In genomic region chr9:123187589-123187988, GRCm38 (mm10) we compare ENCODE assay signal across 28 mouse cellular contexts. TPM values are rescaled to one million over a fixed set of nuclear protein-coding genes. Genes with fewer than 3 reads are reported as not detected.
DNase-seq lines count a peak whose midpoint lies in the region; ATAC-seq and TF ChIP-seq lines count a peak whose summit lies in the region.
"Had no signal": no experiment of that assay in that cellular context is flagged by ENCODE, and none has a peak within 500 bp of the region (broad histone marks: within the 10 kb centered on the region; RNA-seq: fewer than 3 reads in every experiment).

No protein-coding gene starts in this region.

- no peak overlapping the region for H3K9ac ChIP-seq in heart, embryonic 15.5 days
- no peak overlapping the region for H3K9ac ChIP-seq in CH12.LX (ENCODE audit: insufficient read depth, low read depth)
- H3K9ac ChIP-seq in midbrain, embryonic 11.5 days (ENCODE audit: low read length): no peak overlapping the region
- H3K9ac ChIP-seq: hindbrain, embryonic 15.5 days; intestine, embryonic 15.5 days; liver, embryonic 14.5 days; lung, embryonic 15.5 days; midbrain, embryonic 12.5 days had no signal

- H3K9me3 ChIP-seq in heart, embryonic 15.5 days (replicated peaks): no peaks in the 10 kb centered on the region
- no peaks in the 10 kb centered on the region for H3K9me3 ChIP-seq in CH12.LX (replicated peaks; ENCODE audit: low read length)
- H3K9me3 ChIP-seq in midbrain, embryonic 11.5 days (ENCODE audit: control insufficient read depth, low read length): no peaks in the 10 kb centered on the region
- H3K9me3 ChIP-seq: hindbrain, embryonic 15.5 days; intestine, embryonic 15.5 days; lung, embryonic 15.5 days; midbrain, embryonic 12.5 days had no signal

- H3K79me2 ChIP-seq in CH12.LX (replicated peaks; ENCODE audit: control insufficient read depth, extremely low read depth, insufficient read depth, poor library complexity, severe bottlenecking): no peaks in the 10 kb centered on the region

- no peak for TF ChIP-seq CTCF in CH12.LX (conservative IDR thresholded peaks at IDR 0.05 in 1 of 2, IDR thresholded peaks at IDR 0.05 in 1 of 2; ENCODE audit: low read depth in 2 of 2, low read length in 2 of 2)
- no peak for TF ChIP-seq CTCF in bone marrow macrophage, adult 2 months (IDR thresholded peaks at IDR 0.05; ENCODE audit: low read depth, low read length)

- no peaks in the 10 kb centered on the region for H3K4me1 ChIP-seq in heart, embryonic 15.5 days (replicated peaks)
- H3K4me1 ChIP-seq in CH12.LX (ENCODE audit: control insufficient read depth in 1 of 2, insufficient read depth in 2 of 2): peaks cover 4 to 33% of the 10 kb centered on the region in 2 experiments; a peak in 3 of 4 replicates
- H3K4me1 ChIP-seq in bone marrow macrophage, adult 2 months (ENCODE audit: control insufficient read depth, insufficient read depth, low read length): peaks cover 41% of the 10 kb centered on the region
- no peaks in the 10 kb centered on the region for H3K4me1 ChIP-seq in midbrain, embryonic 11.5 days (ENCODE audit: control insufficient read depth, insufficient read depth, low read length)
- H3K4me1 ChIP-seq: hindbrain, embryonic 15.5 days; intestine, embryonic 15.5 days; lung, embryonic 15.5 days; midbrain, embryonic 12.5 days had no signal

- no peaks in the 10 kb centered on the region for H3K27me3 ChIP-seq in heart, embryonic 15.5 days
- no peaks in the 10 kb centered on the region for H3K27me3 ChIP-seq in CH12.LX (replicated peaks)
- no peaks in the 10 kb centered on the region for H3K27me3 ChIP-seq in midbrain, embryonic 11.5 days (ENCODE audit: control insufficient read depth, insufficient read depth, low read length)
- H3K27me3 ChIP-seq: hindbrain, embryonic 15.5 days; intestine, embryonic 15.5 days; lung, embryonic 15.5 days; midbrain, embryonic 12.5 days had no signal

- H3K27ac ChIP-seq in heart, embryonic 15.5 days: no peak overlapping the region
- H3K27ac ChIP-seq in CH12.LX (ENCODE audit: insufficient read depth, low read depth): no peak overlapping the region
- H3K27ac ChIP-seq in bone marrow macrophage, adult 2 months (ENCODE audit: insufficient read depth, low read depth, low read length): peak overlapping the region; percentile 75
- H3K27ac ChIP-seq in midbrain, embryonic 11.5 days (ENCODE audit: low read depth, low read length): no peak overlapping the region
- H3K27ac ChIP-seq: gastrocnemius, adult 2 months; hindbrain, embryonic 15.5 days; intestine, embryonic 15.5 days; liver, embryonic 14.5 days; lung, embryonic 15.5 days; midbrain, embryonic 12.5 days had no signal

- in situ Hi-C loops in CH12.LX (cut with MboI; ENCODE audit: low pct_ligation_motif_present, low pct_unique_long_range_greater_than_20kb, low sequenced_read_pairs): no loop called here

- no peak overlapping the region for H3K4me2 ChIP-seq in heart, embryonic 15.5 days
- H3K4me2 ChIP-seq in CH12.LX (ENCODE audit: insufficient read depth, low read depth, poor library complexity, severe bottlenecking): no peak overlapping the region
- H3K4me2 ChIP-seq in midbrain, embryonic 11.5 days: no peak overlapping the region
- H3K4me2 ChIP-seq: hindbrain, embryonic 15.5 days; intestine, embryonic 15.5 days; lung, embryonic 15.5 days; midbrain, embryonic 12.5 days had no signal

- no peak for DNase-seq in heart, postnatal 14 days
- DNase-seq in CH12.LX (ENCODE audit: extremely low read depth): no peak
- peak; percentile 39 for DNase-seq in heart, postnatal 4 days
- no peak for DNase-seq in midbrain, embryonic 11.5 days (ENCODE audit: low spot score, missing footprints)
- DNase-seq in lung, adult 18-20 months: no peak
- no peak for DNase-seq in retina, postnatal 1 day
- DNase-seq: adrenal gland, postnatal 10 days; cerebellum, adult 2 months; cerebellum, postnatal 36 days; gastrocnemius, adult 2 months; kidney, adult 9 months; kidney, postnatal 14 days; lung, postnatal 4 days; right cerebral cortex, postnatal 14 days; spleen, adult 18-20 months; thymus, postnatal 14 days had no signal

- TF ChIP-seq EP300 in CH12.LX (IDR thresholded peaks at IDR 0.05; ENCODE audit: low read length): no peak

- TF ChIP-seq RAD21 in CH12.LX (IDR thresholded peaks at IDR 0.05; ENCODE audit: low read depth, low read length): no peak

- no peak for TF ChIP-seq POLR2A in CH12.LX (IDR thresholded peaks at IDR 0.05; ENCODE audit: low read depth, low read length)
- no peak for TF ChIP-seq POLR2A in bone marrow macrophage, adult 2 months (IDR thresholded peaks at IDR 0.05; ENCODE audit: borderline replicate concordance, low read depth, low read length)

- no peaks in the 10 kb centered on the region for H3K36me3 ChIP-seq in heart, embryonic 15.5 days
- H3K36me3 ChIP-seq in CH12.LX (replicated peaks in 1 of 2; ENCODE audit: control insufficient read depth in 1 of 2, insufficient read depth in 1 of 2, low read length in 1 of 2): peaks cover 17 to 42% of the 10 kb centered on the region in 2 experiments
- H3K36me3 ChIP-seq in midbrain, embryonic 11.5 days (ENCODE audit: control insufficient read depth, insufficient read depth, low read length): no peaks in the 10 kb centered on the region
- H3K36me3 ChIP-seq: hindbrain, embryonic 15.5 days; intestine, embryonic 15.5 days; lung, embryonic 15.5 days; midbrain, embryonic 12.5 days had no signal

- peak; percentile 62; the same call in 1 of the 2 replicates for ATAC-seq in heart, embryonic 15.5 days (replicated peaks; ENCODE audit: insufficient number of reproducible peaks, insufficient read depth, low FRiP score, low read depth)
- no peak for ATAC-seq in midbrain, embryonic 11.5 days (ENCODE audit: low FRiP score)
- ATAC-seq: activated CD4-positive, CD25-positive, alpha-beta regulatory T cell, adult 4 months; forebrain, embryonic 14.5 days; intestine, embryonic 15.5 days had no signal

- dilution Hi-C loops in CH12.LX (cut with MboI; ENCODE audit: extremely low pct_ligation_motif_present, extremely low pct_unique_long_range_greater_than_20kb, low sequenced_read_pairs): no loop called here

- intact Hi-C loops in heart, postnatal 14 days (cut with DNase I): no loop called here

- WGBS in heart, embryonic 15.5 days: 58% methylated on average over 5 of the region's 5 CpGs
- 99% methylated on average over 5 of the region's 5 CpGs for WGBS in midbrain, embryonic 11.5 days

- no peak overlapping the region for H3K4me3 ChIP-seq in heart, embryonic 15.5 days
- H3K4me3 ChIP-seq in CH12.LX (replicated peaks in 1 of 3; ENCODE audit: low read depth in 2 of 3, low read length in 2 of 3, poor library complexity in 1 of 3): no peak overlapping the region
- no peak overlapping the region for H3K4me3 ChIP-seq in bone marrow macrophage, adult 2 months (ENCODE audit: insufficient read depth, low read length)
- H3K4me3 ChIP-seq in midbrain, embryonic 11.5 days (ENCODE audit: low read depth, low read length): no peak overlapping the region
- H3K4me3 ChIP-seq: gastrocnemius, adult 2 months; hindbrain, embryonic 15.5 days; intestine, embryonic 15.5 days; lung, embryonic 15.5 days; midbrain, embryonic 12.5 days had no signal

TF ChIP-seq in CH12.LX, 34 proteins besides CTCF, POLR2A, EP300 and RAD21:
- TF ChIP-seq MAX (IDR thresholded peaks at IDR 0.05; ENCODE audit: low read length): no peak
- TF ChIP-seq MAFK (IDR thresholded peaks at IDR 0.05; ENCODE audit: insufficient replicate concordance, low read length): peak; percentile 41; the same call in 1 of the 2 replicates

RNA-seq across cellular contexts. Expression of gene Cdcp1, which starts 28.2 kb away (rescaled TPM):
- polyA plus RNA-seq in heart, embryonic 15.5 days (2015; fragmentation: Nextera tagmentation; extraction: Ambion mirVana): 0.39 and 2.4 TPM in 2 replicates
- under 1 TPM; 0.07 to 0.29 TPM for total RNA-seq in heart, postnatal 14 days (2021)
- total RNA-seq in CH12.LX (2012; rRNA removed): 3.1 and 3.4 TPM in 2 replicates
- 3.6 and 4.3 TPM in 2 replicates for total RNA-seq in CH12.LX (2014; rRNA removed)
- polyA plus RNA-seq in CH12.LX (2012; ENCODE audit: insufficient read length, low read depth): 5.0 and 5.9 TPM in 2 replicates
- not detected in 2 replicates for polyA plus RNA-seq in bone marrow macrophage, adult 2 months (2012; ENCODE audit: insufficient read depth, insufficient read length, missing spikeins)
- total RNA-seq in heart, postnatal 4 days (2021): under 1 TPM; 0.10 to 0.25 TPM
- 0.11 and 0.29 TPM in 2 replicates for polyA plus RNA-seq in midbrain, embryonic 11.5 days (2014; fragmentation: Nextera tagmentation; extraction: Ambion mirVana)
- total RNA-seq: gastrocnemius, adult 2 months; monocyte, adult 5-6 weeks had no signal

RNA-seq across cellular contexts. Expression of gene Clec3b, which starts 36.8 kb away (rescaled TPM):
- 1.5 and 2.9 TPM in 2 replicates for polyA plus RNA-seq in heart, embryonic 15.5 days (2015; fragmentation: Nextera tagmentation; extraction: Ambion mirVana)
- 10 to 100 TPM; 62.4 to 67.9 TPM for total RNA-seq in heart, postnatal 14 days (2021)
- total RNA-seq in CH12.LX (2012; rRNA removed): 0.13 TPM in 1 of 2 replicates, not detected in the other
- total RNA-seq in CH12.LX (2014; rRNA removed): not detected in 2 replicates
- polyA plus RNA-seq in CH12.LX (2012; ENCODE audit: insufficient read length, low read depth): 0.31 and 0.33 TPM in 2 replicates
- not detected in 2 replicates for polyA plus RNA-seq in bone marrow macrophage, adult 2 months (2012; ENCODE audit: insufficient read depth, insufficient read length, missing spikeins)
- total RNA-seq in heart, postnatal 4 days (2021): 10 to 100 TPM; 32.8 to 39.7 TPM
- polyA plus RNA-seq in midbrain, embryonic 11.5 days (2014; fragmentation: Nextera tagmentation; extraction: Ambion mirVana): not detected in 2 replicates
- total RNA-seq: hematopoietic stem cell, adult 5-6 weeks; monocyte, adult 5-6 weeks had no signal
- polyA plus RNA-seq: activated CD4-positive, CD25-positive, alpha-beta regulatory T cell, adult 4 months; intestine, embryonic 15.5 days; neural tube, embryonic 11.5 days had no signal
